Mouse (Mus musculus) gastrocnemius, postnatal 36 days (tissue): ENCODE measurements around the gene Rab11fip4. TPM values are rescaled to one million over a fixed set of nuclear protein-coding genes. Genes with fewer than 3 reads are reported as not detected.

Experiments used
- DNase-seq, 2 experiments: peaks; one replicate each; pipeline ENCODE4 v3.0.0; 2022
- intact Hi-C: fragments of 180-260 bp; cut with DNase I; formaldehyde crosslinking; loops from one replicate; pipeline ENCODE4 v1.15.1; 2025
- total RNA-seq, 2 experiments: library from RNA; stranded (reverse); gene quantifications; 2 replicates each; pipeline ENCODE4 v1.2.3; 2021

Gene Rab11fip4
- total RNA-seq, 2 experiments from 2014 or later: 0.44 to 0.77 TPM

DNA sequence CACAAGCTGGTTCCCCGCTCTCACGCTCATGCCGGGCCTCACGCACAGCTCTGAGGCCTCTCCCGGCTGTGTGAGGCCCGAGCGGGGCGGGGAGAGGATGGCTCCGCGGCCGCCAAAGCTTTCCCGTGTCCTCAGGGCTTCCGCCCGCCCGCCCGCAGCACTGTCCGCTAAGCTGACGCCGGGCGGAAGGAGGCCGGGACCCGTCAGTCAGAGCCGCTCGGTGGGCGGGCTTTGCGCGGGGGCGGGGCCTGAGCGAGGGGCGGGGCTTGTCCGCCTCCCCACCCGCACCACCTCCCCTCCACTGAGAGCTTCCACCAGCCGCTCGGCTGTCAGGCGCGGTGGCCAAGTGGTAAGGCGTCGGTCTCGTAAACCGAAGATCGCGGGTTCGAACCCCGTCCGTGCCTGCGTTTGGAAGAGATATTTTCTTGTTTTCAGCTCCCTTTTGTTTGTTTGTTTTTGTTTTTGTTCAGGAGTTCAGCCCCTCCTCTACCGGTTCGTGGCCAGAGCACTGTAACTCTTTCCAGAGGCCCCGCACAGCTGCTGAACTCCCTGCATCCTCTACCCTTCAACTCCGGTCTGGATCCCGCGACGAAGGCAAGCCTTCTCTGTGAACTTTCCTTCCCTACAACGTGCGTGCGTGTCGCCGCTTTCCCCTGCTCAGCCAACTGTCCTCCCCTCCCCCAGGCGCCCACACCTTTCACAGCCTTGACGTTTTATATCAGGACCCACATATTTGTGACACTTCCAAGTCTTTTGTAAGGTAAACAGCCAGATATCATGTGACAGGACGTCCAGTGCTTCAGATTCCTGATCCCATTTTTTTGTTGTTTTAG is 113.5 kb downstream of the Rab11fip4 start:
- intact Hi-C loops: loop anchor here (2.0 to 5.0 kb wide), 2 partner anchors 88 to 258 kb away; partner anchors contain the start of gene Utp6
- peak; percentile 96 to 99 for DNase-seq

DNA sequence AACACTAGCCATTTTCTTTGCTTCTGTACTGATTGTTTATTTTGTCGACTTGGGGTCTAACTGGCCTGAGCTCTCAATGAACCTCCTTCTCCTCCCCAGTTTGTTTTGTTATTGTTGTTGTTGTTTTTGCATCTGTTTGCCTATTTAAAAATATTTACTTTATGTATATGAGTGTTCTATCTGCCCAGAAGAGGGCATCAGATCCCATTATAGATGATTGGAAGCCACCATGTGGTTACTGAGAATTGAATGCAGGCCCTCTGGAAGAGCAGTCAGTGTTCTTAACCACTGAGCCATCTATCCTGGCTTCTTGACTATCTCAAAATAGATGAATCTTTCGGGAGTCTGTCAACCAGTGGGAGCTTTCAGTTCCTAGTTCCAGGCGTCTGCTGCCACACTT is 116.1 kb downstream of the Rab11fip4 start:
- no peak for DNase-seq
- intact Hi-C loops: loop anchor here (5.0 kb wide), 1 partner anchor 255 kb away; the partner anchor contains the start of gene Utp6

DNA sequence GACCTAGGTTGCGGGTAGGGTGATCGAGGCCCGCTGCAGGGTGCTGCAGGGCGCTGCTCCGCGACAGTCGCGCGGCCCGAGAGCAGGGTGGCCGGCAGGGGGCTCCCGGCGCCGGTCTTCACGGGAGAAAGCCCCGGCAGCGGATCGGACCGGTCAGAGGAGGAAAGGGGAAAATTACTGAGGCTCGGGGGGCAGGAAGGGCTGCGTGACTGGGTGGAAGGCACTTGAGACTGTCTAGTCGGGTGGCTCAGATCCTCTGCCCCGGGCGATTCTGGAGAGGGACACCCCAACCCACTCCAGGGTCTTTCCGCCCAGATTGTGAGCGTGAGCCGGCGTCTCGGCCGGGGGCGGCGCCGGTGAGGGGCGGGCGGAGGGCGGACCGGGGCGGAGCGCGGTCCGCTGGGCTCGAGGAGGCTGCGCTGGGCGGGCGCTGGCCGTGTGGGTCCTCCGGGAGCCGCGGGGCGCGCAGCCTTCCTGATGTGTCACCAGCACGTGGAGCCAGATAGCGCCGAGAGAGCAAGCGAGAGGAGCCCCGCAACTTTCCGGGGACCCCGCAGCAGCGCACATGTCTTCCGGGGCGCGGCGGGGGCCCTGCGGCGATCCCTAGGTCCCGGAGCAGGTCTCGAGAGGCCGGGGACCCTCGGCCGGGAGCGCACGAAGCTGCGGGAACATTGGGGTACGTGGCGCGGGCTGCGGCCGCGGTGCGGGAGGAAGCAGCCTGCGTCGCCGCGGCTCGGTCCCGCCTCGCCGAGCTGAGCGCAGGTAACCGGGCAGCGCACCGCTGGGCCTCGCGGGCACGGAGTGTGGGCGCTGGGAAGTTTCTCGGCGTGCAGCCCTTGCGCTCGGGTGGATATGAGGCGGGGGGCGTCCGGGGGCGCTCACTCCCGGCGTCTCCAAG is 120.1 kb downstream of the Rab11fip4 start:
- peak; percentile 87 to 89 for DNase-seq
- intact Hi-C loops: loop anchor here (2.0 to 5.0 kb wide), 2 partner anchors 176 to 210 kb away; no protein-coding TSS in a partner anchor

DNA sequence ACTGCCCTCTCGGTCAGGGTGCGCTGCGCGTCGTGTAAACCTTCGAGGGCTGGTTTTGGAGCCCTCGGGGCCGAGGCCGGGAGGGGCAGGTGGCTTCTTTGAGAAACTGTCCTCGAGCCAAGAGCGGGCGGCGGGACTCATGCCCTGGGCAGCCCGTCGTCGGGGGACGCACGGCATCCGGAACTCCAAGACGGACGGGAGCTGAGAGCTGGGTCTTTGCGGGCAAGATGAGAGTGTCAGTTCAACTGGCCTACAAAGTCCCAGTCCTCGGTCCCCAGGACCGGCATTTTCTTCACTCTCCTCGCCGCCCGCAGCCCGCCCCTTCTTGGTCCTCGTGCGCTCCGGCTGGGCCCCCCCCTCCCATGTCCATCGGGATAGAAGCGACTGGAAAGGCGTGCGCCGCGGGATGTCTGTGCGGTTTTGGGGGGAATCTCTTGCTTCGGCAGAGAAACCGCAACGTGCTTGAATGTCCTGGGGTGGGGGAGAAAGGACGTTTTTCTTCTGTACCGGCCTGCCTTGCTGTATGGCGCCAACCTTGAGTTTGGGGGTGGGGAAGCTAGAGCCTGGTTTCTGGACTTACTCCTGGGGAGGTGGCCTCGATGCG is 120.9 kb downstream of the Rab11fip4 start:
- intact Hi-C loops: loop anchor here (2.0 to 5.0 kb wide), 2 partner anchors 175 to 209 kb away; no protein-coding TSS in a partner anchor
- DNase-seq: peak; percentile 37 to 47

DNA sequence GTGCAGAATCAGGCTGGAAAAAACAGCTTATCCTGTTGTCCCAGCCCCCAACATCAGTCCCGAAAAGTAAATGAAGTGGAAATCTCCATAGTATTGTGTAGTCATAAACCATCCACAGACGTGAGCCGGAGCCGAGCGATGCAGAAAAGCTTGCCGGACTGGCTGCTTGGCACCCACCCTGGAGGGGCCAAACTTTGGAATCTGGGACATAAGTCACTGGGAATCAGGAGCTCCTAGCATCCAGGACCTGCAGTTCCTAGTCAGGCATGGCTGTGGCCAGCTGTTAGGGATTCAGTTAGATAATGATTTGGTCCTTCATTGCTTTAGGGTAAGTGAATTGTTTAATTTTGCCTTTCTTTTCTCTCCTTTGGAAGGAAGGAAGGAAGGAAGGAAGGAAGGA is 122.2 kb downstream of the Rab11fip4 start:
- DNase-seq: no peak
- intact Hi-C loops: loop anchor here (5.0 kb wide), 1 partner anchor 174 kb away; no protein-coding TSS in a partner anchor

DNA sequence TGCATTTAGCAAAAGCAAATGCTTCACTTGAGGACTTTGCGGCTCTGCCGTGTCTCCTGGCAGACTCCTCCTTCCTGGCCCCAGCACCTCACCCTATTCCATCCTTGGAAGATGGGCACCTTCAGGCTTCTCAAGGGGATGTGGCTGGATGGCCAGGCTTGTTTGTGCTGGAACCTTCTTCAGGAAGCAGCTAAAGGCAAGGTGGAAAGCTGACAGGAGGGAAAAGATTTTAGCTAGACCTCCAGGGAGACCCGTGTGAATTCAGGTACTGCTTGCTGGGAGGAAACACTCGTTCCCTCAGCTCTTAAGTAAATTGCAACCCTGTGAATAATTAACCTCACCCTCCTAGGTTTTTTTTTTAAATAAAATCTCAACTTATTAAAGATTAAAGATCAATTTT is 122.7 kb downstream of the Rab11fip4 start:
- DNase-seq: no peak
- intact Hi-C loops: loop anchor here (5.0 kb wide), 1 partner anchor 174 kb away; no protein-coding TSS in a partner anchor

DNA sequence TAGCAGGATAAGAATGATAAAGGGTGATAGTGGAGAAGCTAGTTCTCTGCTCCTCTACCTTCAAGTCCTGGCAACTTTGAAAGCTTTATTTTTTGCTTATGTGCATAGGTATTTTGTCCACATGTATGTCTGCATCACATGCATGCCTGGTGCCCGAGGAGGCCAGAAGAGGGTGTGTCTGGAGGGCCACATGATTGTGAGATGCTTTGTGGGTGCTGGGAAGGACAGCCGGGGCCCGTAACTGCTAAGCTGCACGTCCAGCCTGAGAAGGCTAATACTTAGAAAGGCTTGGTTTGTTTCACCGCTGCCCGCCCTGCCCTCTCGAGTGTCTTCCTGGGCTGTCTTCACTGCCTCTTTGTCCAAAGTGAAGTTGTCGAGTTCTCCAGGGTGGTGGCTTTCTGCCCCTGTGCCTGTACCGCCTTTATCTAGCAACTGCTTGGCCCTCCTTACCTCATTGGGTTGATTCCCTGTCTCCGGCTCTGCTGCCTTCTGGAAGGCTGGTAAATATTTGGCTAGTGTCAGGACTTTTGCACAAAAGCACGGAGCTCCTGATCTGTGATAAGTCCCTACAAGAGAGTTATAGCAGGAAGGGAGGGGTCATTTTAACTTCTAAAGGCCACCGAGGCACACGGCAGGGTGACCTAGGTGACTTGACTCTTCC is 123.2 kb downstream of the Rab11fip4 start:
- intact Hi-C loops: loop anchor here (5.0 kb wide), 1 partner anchor 173 kb away; no protein-coding TSS in a partner anchor

DNA sequence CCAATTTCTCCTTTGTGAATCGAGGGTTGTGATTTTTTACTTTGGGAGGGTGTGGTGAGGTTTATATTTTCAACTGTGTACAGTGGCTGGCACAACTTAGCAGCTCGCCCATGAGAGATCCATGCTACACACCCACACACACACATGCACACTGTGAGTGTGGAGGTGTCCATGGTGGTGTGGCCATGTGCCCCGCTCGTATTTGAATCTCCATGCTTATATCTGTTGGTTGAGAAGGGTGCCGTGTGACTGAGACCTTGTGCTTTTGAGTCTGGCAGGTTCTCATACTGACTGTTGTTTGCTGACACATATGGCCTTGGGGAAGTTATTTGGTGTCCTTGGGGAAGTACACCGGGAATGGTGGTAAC is 123.7 kb downstream of the Rab11fip4 start:
- intact Hi-C loops: loop anchor here (5.0 kb wide), 1 partner anchor 173 kb away; no protein-coding TSS in a partner anchor
- DNase-seq: no peak

More for the DNA sequence above, 123.2 kb downstream of the Rab11fip4 start:
- no peak for DNase-seq

DNA sequence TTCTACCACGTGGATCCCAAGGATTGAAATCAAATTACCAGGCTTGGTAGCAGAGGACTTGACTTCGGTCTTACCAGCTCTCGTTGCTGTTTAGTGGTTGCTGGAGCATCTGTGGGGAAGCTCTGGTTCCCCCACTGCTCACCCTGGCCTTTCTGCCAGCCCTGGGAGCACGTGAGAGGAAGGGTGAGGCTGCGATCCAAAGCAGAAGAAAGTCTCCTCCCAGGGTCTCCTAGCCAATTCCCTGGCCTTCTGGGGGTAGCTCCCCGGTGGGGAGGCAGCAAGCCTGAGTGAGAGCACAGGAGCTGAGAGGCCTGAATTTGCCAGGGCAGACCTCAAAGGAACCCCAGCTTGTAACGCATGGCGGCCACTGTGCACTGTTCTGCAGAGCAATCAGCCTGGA is 124.3 kb downstream of the Rab11fip4 start:
- intact Hi-C loops: no loop called here
- no peak for DNase-seq

DNA sequence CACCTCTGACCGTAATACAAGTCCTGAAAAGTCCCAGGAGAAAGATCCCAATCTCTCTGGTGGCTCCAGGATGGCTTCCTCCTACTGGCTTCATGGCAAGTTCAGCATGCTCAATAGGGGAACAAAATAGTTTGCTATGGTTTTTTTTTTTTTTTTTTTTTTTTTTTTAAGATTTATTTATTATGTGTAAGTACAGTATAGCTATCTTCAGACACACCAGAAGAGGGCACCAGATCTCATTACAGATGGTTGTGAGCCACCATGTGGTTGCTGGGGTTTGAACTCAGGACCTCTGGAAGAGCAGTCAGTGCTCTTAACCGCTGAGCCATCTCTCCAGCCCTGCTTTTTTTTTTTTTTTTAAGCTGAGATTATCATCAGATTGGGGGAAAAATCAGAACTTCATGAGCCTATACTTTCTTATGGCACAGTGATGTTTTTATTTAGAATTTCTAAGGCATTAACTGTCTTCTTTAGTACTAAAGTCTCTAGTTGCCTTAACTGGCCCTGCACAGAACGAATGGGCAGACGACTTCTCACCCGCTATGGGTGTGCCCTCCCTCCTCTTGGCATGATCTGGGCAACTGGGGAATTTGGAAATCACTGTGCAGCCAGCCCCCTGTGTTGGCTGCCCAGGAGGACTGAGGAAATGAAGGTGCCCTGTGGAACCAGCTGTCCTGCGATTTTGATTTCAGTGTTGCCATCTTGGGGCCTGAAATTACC is 124.9 kb downstream of the Rab11fip4 start:
- no peak for DNase-seq
- intact Hi-C loops: no loop called here

DNA sequence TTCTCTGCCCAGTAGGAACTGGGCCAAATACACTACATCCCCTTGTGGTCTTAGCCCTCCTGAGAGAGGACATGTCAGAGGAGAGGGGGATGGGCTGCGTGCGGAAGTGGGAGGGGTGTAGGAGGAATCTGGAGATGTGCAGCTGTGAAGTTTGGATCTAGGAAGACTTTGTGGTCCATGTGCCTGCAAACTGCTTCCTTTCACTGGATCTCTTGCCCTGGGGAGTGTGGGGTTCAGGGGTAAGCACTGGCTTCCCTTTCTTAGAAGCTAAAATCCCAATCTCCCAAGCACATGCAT is 125.4 kb downstream of the Rab11fip4 start:
- intact Hi-C loops: no loop called here
- no peak for DNase-seq

DNA sequence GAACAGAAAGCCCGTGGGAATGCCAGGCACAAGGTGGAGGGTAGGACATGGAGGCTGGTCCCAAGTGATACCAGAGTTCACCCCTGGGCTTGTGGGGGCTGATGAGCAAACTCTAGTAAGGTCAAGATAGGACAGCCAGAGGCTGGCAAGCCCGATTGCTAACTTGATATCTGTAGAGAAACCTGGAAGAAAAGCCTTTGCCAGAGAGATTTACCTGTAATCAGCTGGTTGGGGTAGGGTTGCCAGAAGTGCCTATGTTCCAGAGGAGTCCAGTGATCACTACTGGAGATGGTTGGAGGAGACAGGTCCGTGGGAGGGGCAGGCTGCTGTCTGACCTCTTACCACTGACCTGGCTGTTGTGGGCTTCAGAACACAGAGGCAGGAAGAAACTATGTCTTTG is 126.3 kb downstream of the Rab11fip4 start:
- DNase-seq: no peak

DNA sequence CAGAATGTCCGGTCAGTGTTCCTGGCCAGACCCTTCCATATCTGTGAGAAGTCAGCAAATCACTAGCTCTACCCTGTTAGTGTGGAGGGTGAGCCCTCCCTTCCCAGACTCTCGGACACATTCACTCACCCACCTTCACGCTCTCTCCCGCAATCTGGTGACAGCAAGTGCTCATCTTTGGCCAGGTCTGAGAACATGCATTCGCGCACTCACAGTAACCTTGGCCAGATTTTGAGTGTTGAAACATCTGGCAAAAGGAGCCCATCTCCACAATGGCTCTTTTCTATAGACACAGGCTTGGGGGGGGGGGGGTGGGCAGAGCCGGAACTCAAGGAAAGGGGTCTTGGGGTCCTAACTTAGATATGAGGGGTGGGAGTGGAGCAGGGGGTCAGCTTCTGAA is 126.8 kb downstream of the Rab11fip4 start:
- DNase-seq: no peak
- intact Hi-C loops: no loop called here

More for the DNA sequence above, 126.3 kb downstream of the Rab11fip4 start:
- intact Hi-C loops: no loop called here

DNA sequence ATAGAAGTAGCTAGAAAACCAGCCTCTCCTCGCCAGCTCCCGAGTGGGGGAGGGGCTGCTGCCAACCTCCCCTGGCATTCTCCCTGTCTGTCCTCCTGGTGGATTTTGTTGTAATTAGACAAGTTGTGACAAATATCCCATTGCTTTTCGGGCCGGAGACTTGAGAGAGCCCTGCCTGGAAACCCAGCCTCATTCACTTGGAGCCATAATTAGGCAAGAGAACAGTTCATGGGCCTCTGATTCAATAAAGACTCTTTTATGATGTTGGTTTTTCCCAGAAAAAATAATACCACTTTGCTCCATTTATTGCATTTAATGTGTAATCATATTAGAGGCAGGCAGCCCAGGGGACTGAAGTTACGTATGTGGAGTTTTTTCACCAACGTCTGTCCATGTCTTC is 127.2 kb downstream of the Rab11fip4 start:
- no peak for DNase-seq
- intact Hi-C loops: no loop called here

DNA sequence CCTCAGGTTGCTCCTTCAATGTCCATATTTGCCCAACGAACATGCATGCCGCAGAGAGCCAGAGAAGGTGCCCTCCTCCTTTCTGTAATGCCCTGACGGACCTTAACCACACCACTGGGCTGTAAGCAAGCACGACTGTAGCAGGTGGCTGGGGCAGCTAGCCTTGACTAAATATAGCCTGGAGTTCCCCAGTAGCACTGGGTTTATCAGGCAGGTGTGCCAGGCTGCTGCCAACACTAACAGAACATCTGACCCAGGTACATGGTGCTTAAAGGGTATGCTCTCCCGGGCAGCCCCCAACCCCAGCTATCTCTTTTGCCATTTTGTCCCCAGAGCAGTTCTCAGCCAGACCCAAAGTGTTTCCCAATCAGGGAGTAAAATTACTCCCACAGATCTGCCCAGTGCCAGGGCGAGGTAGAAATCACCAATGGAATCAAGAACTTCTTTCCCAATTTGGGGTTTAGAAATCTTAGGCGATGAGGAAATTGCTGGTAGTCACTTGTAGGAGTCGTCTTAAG is 127.9 kb downstream of the Rab11fip4 start:
- DNase-seq: no peak
- intact Hi-C loops: no loop called here

DNA sequence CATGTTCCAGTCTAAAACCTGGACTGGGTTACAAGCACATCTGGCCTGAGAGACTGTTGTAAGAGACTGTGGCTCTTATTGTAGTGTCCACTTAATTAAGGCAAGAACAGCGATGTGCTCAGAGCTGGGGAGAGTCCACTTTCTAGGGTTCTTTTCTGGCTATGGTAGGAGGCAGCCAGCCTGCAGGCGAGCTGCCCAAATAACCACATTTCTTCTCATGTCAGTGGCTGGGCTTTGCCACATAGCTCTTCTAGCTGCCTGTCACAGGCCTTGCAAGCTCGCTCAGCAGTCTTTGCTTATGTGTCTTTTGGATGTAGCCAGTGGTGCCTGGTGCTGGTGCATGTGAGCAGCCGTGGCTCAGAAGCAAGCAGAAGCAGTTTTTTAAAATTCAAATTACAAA is 129.7 kb downstream of the Rab11fip4 start:
- intact Hi-C loops: loop anchor here (5.0 kb wide), 1 partner anchor 52 kb away; no protein-coding TSS in a partner anchor
- no peak for DNase-seq

DNA sequence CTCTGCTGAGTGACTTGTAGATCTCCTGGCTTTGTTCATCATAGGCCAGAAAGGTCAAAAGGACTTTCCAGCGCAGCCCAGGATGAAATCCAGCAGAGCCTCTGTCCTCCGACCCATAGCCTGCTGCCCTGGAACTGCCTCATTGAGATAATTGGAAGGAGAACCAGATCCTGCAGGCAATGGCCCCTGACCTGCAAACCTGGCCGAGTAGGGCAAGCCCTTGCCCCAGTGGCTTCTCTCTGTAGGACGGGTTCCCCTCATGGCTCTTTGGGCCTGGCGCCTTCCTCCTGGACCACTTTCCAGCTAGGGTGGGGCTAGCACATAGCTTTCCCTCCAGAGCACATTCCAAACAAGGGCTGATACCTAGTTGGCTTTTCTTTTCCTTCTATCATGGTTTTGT is 131.8 kb downstream of the Rab11fip4 start:
- no peak for DNase-seq
- intact Hi-C loops: loop anchor here (2.0 to 5.0 kb wide), 2 partner anchors 14 to 49 kb away; no protein-coding TSS in a partner anchor

DNA sequence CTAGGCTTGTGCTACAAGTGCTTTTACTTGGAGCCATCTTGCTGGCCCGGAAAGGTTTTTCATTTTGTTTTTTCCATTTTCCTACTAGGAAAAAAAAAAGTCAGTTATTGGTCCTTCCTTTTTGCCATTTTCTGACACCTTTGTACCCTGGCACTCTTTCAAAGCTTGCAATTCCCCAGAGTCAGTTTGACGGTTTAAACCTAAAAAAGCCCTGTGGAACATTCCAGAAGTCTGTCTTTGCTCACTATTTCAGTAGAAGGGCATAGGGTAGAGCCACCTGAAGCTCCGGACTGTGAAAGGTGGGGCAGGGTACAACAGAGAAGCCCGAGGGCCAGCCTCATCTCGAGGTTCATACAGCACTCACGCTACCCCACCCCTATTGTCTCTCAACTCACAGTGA is 134.0 kb downstream of the Rab11fip4 start:
- no peak for DNase-seq
- intact Hi-C loops: no loop called here
